Mouse (Mus musculus) splenic B cell, adult 2 months (primary cell): ENCODE data around the gene Chn2.

Source experiments
- DNase-seq: peaks from one replicate; pipeline ENCODE4 v3.0.0-alpha.2; 2011; ENCODE audit warnings: low read depth, low spot score
- H3K27me3 ChIP-seq: 2 replicates; pipeline ENCODE4 v1.6.1; 2012; ENCODE audit warnings: mild to moderate bottlenecking, low read length, moderate library complexity, mixed read lengths; ENCODE audit not compliant: control insufficient read depth, poor library complexity, insufficient read depth, severe bottlenecking
- H3K36me3 ChIP-seq: 2 replicates; pipeline ENCODE4 v1.6.1; 2012; ENCODE audit warnings: mild to moderate bottlenecking, low read length, moderate library complexity, mixed read lengths; ENCODE audit not compliant: control insufficient read depth, poor library complexity, insufficient read depth, severe bottlenecking

Chn2 gene

GRCm38 (mm10) chr6:54039357-54039804, at the start of gene Chn2:
Chn2 (plus strand) TSS chr6:54039554.
- Histone ChIP-seq H3K27me3 (no peaks in the 10 kb centered on the region), H3K36me3 (no peaks in the 10 kb centered on the region)
- DNase-seq, result no peak

- no peaks in the 10 kb centered on the region for H3K27me3 ChIP-seq
- no peaks in the 10 kb centered on the region for H3K36me3 ChIP-seq
These were observed 47.0 kb upstream of the Chn2 start for GRCm38 (mm10) chr6:53992386-53992785.

GRCm38 (mm10) chr6:53995519-53995918, 43.8 kb upstream of the Chn2 start:
- no peak for DNase-seq

More at GRCm38 (mm10) chr6:53992386-53992785, 47.0 kb upstream of the Chn2 start:
- no peak for DNase-seq

GRCm38 (mm10) chr6:53996226-53996955, 43.0 kb upstream of the Chn2 start:
- no peaks in the 10 kb centered on the region for H3K27me3 ChIP-seq
- no peak for DNase-seq

More at GRCm38 (mm10) chr6:53995519-53995918, 43.8 kb upstream of the Chn2 start:
- Histone ChIP-seq H3K27me3 (no peaks in the 10 kb centered on the region), H3K36me3 (no peaks in the 10 kb centered on the region)

GRCm38 (mm10) chr6:54005302-54005701, 34.1 kb upstream of the Chn2 start:
- DNase-seq, result no peak
- Histone ChIP-seq H3K36me3 (no peaks in the 10 kb centered on the region), H3K27me3 (no peaks in the 10 kb centered on the region)

More at GRCm38 (mm10) chr6:53996226-53996955, 43.0 kb upstream of the Chn2 start:
- no peaks in the 10 kb centered on the region for H3K36me3 ChIP-seq

- Histone ChIP-seq H3K36me3 (no peaks in the 10 kb centered on the region), H3K27me3 (no peaks in the 10 kb centered on the region)
- no peak for DNase-seq
These were observed 30.8 kb upstream of the Chn2 start for GRCm38 (mm10) chr6:54008448-54009120.

GRCm38 (mm10) chr6:54009293-54009692, 30.1 kb upstream of the Chn2 start:
- H3K36me3 ChIP-seq, result no peaks in the 10 kb centered on the region
- H3K27me3 ChIP-seq, result no peaks in the 10 kb centered on the region
- DNase-seq, result no peak

- DNase-seq, result no peak
- Histone ChIP-seq H3K27me3 (no peaks in the 10 kb centered on the region), H3K36me3 (no peaks in the 10 kb centered on the region)
These were observed 29.0 kb upstream of the Chn2 start for GRCm38 (mm10) chr6:54010362-54010761.

GRCm38 (mm10) chr6:54012163-54012562, 27.2 kb upstream of the Chn2 start:
- no peaks in the 10 kb centered on the region for H3K36me3 ChIP-seq
- no peak for DNase-seq
- no peaks in the 10 kb centered on the region; the same call in 1 of the 2 replicates for H3K27me3 ChIP-seq

GRCm38 (mm10) chr6:54018038-54018437, 21.3 kb upstream of the Chn2 start:
- no peaks in the 10 kb centered on the region for H3K36me3 ChIP-seq
- DNase-seq, result no peak
- no peaks in the 10 kb centered on the region; the same call in 1 of the 2 replicates for H3K27me3 ChIP-seq

GRCm38 (mm10) chr6:54018861-54019260, 20.5 kb upstream of the Chn2 start:
- no peak for DNase-seq
- no peaks in the 10 kb centered on the region for H3K36me3 ChIP-seq
- no peaks in the 10 kb centered on the region; the same call in 1 of the 2 replicates for H3K27me3 ChIP-seq

GRCm38 (mm10) chr6:54021123-54021789, 18.1 kb upstream of the Chn2 start:
- Histone ChIP-seq H3K36me3 (no peaks in the 10 kb centered on the region), H3K27me3 (no peaks in the 10 kb centered on the region; the same call in 1 of the 2 replicates)
- no peak for DNase-seq

GRCm38 (mm10) chr6:54023846-54024245, 15.5 kb upstream of the Chn2 start:
- Histone ChIP-seq H3K36me3 (no peaks in the 10 kb centered on the region), H3K27me3 (no peaks in the 10 kb centered on the region; the same call in 1 of the 2 replicates)
- DNase-seq, result no peak

- Histone ChIP-seq H3K36me3 (no peaks in the 10 kb centered on the region), H3K27me3 (no peaks in the 10 kb centered on the region)
- no peak for DNase-seq
These were observed 10.6 kb upstream of the Chn2 start for GRCm38 (mm10) chr6:54028706-54029105.

- H3K36me3 ChIP-seq, result no peaks in the 10 kb centered on the region
- no peak for DNase-seq
These were observed 9.0 kb upstream of the Chn2 start for GRCm38 (mm10) chr6:54030351-54030750.

More at GRCm38 (mm10) chr6:54030351-54030750, 9.0 kb upstream of the Chn2 start:
- no peaks in the 10 kb centered on the region for H3K27me3 ChIP-seq
